Mouse (Mus musculus) MEL (cell line): ENCODE results near the gene Myh10.

Source experiments
- ELF1 ChIP-seq: IDR thresholded peaks from 2 replicates; pipeline ENCODE4 v1.6.1; 2014; ENCODE audit warnings: low read depth, mild to moderate bottlenecking, inconsistent platforms, low read length, improper control_type of control experiment, moderate library complexity
- MAZ ChIP-seq: IDR thresholded peaks from 2 replicates; pipeline ENCODE4 v1.6.1; 2012; ENCODE audit warnings: low read depth, mild to moderate bottlenecking, inconsistent platforms, low read length, improper control_type of control experiment
- ZNF384 ChIP-seq: IDR thresholded peaks from 2 replicates; pipeline ENCODE4 v1.6.1; 2012; ENCODE audit warnings: low read depth, mild to moderate bottlenecking, inconsistent platforms, low read length, improper control_type of control experiment

- TF ChIP-seq MAZ: no peak
- TF ChIP-seq ELF1: no peak
- TF ChIP-seq ZNF384: no peak
Observed at GRCm38 (mm10) chr11:68769770-68770510, 78.6 kb downstream of the Myh10 start.
